Mouse (Mus musculus): Measurements from ENCODE around the gene Abi3bp. TPM values are rescaled to one million over a fixed set of nuclear protein-coding genes. Genes with fewer than 3 reads are reported as not detected.

Abi3bp gene
- polyA plus RNA-seq, 1 experiment from 2014 or later, result 3.0 TPM

- DNase-seq (ENCODE audit: low spot score), result peak; percentile 15
- 56% methylated on average over 6 of the region's 6 CpGs for WGBS
- Histone ChIP-seq H3K9me3 (replicated peaks; ENCODE audit: low read length) (no peaks in the 10 kb centered on the region), H3K4me1 (replicated peaks; ENCODE audit: insufficient read depth, low read length) (0 out of 2 replicates have a peak, but pooled peaks cover 3% of the 10 kb centered on the region), H3K9ac (ENCODE audit: low read depth, low read length) (no peak overlapping the region), H3K4me3 (replicated peaks; ENCODE audit: low read depth, low read length) (no peak overlapping the region), H3K4me2 (ENCODE audit: low read length) (no peak overlapping the region), H3K27ac (no peak overlapping the region), H3K36me3 (ENCODE audit: insufficient read depth, low read length) (no peaks in the 10 kb centered on the region), H3K27me3 (ENCODE audit: insufficient read depth, low read length) (no peaks in the 10 kb centered on the region)
- no peak for ATAC-seq (replicated peaks; ENCODE audit: low FRiP score, low read depth)
- TF ChIP-seq CTCF (IDR thresholded peaks at IDR 0.05; ENCODE audit: low read depth), result no peak
Observed at GRCm38 (mm10) chr16:56501101-56501500, 23.4 kb downstream of the Abi3bp start.

DNA sequence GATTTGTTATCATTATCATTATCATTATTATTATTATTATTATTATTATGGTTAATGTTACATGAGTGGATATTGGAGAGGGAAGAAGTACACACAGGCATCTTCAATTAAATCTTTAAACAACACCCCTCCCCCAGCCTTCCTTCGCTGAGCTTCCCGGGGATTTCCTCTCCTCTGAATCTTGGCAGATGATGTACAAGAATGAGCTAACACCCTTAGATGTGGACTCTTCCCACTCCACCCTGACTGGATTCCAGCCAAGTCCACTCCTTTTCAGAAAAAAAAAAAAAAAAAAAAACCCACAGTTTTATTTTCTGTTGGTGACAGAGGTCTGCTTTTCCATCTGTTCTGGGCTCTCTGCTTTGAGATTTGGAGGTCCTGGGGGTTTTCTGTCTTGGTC is 23.8 kb downstream of the Abi3bp start:
- ATAC-seq (replicated peaks; ENCODE audit: low FRiP score, low read depth) (no peak), DNase-seq (ENCODE audit: low spot score) (peak; percentile 75)
- H3K4me3 ChIP-seq (replicated peaks; ENCODE audit: low read depth, low read length), result no peak overlapping the region
- no peaks in the 10 kb centered on the region for H3K27me3 ChIP-seq (ENCODE audit: insufficient read depth, low read length)
- WGBS, result 48% methylated on average over 2 of the region's 2 CpGs
- no peak overlapping the region for H3K4me2 ChIP-seq (ENCODE audit: low read length)
- no peak for TF ChIP-seq CTCF (IDR thresholded peaks at IDR 0.05; ENCODE audit: low read depth)
- H3K9ac ChIP-seq (ENCODE audit: low read depth, low read length), result no peak overlapping the region
- no peaks in the 10 kb centered on the region for H3K9me3 ChIP-seq (replicated peaks; ENCODE audit: low read length)
- no peaks in the 10 kb centered on the region for H3K36me3 ChIP-seq (ENCODE audit: insufficient read depth, low read length)
- no peak overlapping the region for H3K27ac ChIP-seq
- H3K4me1 ChIP-seq (replicated peaks; ENCODE audit: insufficient read depth, low read length), result 0 out of 2 replicates have a peak, but pooled peaks cover 3% of the 10 kb centered on the region

DNA sequence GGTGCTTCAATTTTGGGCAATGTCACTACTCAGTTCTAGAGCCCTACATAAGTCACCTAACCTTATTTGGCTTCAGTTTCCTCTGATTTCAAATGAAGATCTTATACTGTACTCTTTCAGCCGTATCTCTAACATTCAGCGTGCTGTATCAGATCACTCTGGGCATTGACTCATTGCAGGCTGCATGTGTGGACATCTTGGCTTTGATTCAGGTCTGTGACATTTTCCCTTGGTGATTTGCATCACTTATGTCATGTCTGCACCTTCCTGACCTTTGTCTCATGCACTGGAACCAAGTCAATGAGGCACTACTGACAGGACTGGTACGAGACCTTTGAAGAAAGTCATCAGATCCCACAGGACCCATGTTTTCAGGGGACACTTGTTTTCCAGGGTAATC is 24.5 kb downstream of the Abi3bp start:
- H3K27ac ChIP-seq, result no peak overlapping the region
- TF ChIP-seq CTCF (IDR thresholded peaks at IDR 0.05; ENCODE audit: low read depth), result no peak
- DNase-seq (ENCODE audit: low spot score) (no peak), ATAC-seq (replicated peaks; ENCODE audit: low FRiP score, low read depth) (no peak)
- H3K9ac ChIP-seq (ENCODE audit: low read depth, low read length), result no peak overlapping the region
- H3K27me3 ChIP-seq (ENCODE audit: insufficient read depth, low read length), result no peaks in the 10 kb centered on the region
- 45% methylated on average over 3 of the region's 3 CpGs for WGBS
- H3K4me1 ChIP-seq (replicated peaks; ENCODE audit: insufficient read depth, low read length), result 0 out of 2 replicates have a peak, but pooled peaks cover 3% of the 10 kb centered on the region
- no peaks in the 10 kb centered on the region for H3K36me3 ChIP-seq (ENCODE audit: insufficient read depth, low read length)
- H3K4me2 ChIP-seq (ENCODE audit: low read length), result no peak overlapping the region
- H3K9me3 ChIP-seq (replicated peaks; ENCODE audit: low read length), result no peaks in the 10 kb centered on the region
- H3K4me3 ChIP-seq (replicated peaks; ENCODE audit: low read depth, low read length), result no peak overlapping the region

- H3K36me3 ChIP-seq (ENCODE audit: insufficient read depth, low read length), result no peaks in the 10 kb centered on the region
- DNase-seq (ENCODE audit: low spot score) (no peak), ATAC-seq (replicated peaks; ENCODE audit: low FRiP score, low read depth) (no peak)
- H3K4me3 ChIP-seq (replicated peaks; ENCODE audit: low read depth, low read length), result no peak overlapping the region
- 84% methylated on average over 2 of the region's 2 CpGs for WGBS
- no peak for TF ChIP-seq CTCF (IDR thresholded peaks at IDR 0.05; ENCODE audit: low read depth)
- no peaks in the 10 kb centered on the region for H3K9me3 ChIP-seq (replicated peaks; ENCODE audit: low read length)
- 0 out of 2 replicates have a peak, but pooled peaks cover 3% of the 10 kb centered on the region for H3K4me1 ChIP-seq (replicated peaks; ENCODE audit: insufficient read depth, low read length)
- H3K27me3 ChIP-seq (ENCODE audit: insufficient read depth, low read length), result no peaks in the 10 kb centered on the region
- H3K9ac ChIP-seq (ENCODE audit: low read depth, low read length), result no peak overlapping the region
- H3K4me2 ChIP-seq (ENCODE audit: low read length), result no peak overlapping the region
- no peak overlapping the region for H3K27ac ChIP-seq
Observed at GRCm38 (mm10) chr16:56503941-56504340, 26.3 kb downstream of the Abi3bp start.

DNA sequence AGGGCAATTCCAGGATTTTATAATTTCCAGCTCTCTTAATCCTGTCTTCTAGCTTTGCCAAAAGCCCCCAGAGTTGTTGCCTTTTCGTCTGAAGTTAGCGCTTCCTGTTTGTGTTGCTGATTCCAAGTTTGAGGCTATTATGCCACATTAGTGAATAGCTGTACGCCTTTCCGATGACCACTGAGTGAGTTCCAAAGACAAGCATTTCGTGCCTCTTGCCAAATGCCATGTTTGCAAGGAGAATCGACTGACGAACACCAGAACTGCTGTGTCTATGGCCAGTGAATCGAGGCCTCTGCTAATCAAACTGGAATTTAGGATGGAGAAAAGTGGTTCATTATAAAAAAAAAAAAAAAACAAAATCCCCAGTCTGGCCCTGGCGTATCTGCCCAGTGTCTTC is 40.3 kb downstream of the Abi3bp start:
- no peak for ATAC-seq (replicated peaks; ENCODE audit: low FRiP score, low read depth)
- Histone ChIP-seq H3K4me1 (replicated peaks; ENCODE audit: insufficient read depth, low read length) (no peaks in the 10 kb centered on the region), H3K9ac (ENCODE audit: low read depth, low read length) (no peak overlapping the region), H3K9me3 (replicated peaks; ENCODE audit: low read length) (no peaks in the 10 kb centered on the region), H3K4me2 (ENCODE audit: low read length) (no peak overlapping the region), H3K4me3 (replicated peaks; ENCODE audit: low read depth, low read length) (no peak overlapping the region), H3K27me3 (ENCODE audit: insufficient read depth, low read length) (no peaks in the 10 kb centered on the region), H3K27ac (no peak overlapping the region), H3K36me3 (ENCODE audit: insufficient read depth, low read length) (no peaks in the 10 kb centered on the region)
- TF ChIP-seq CTCF (IDR thresholded peaks at IDR 0.05; ENCODE audit: low read depth), result no peak
- DNase-seq (ENCODE audit: low spot score), result no peak
- 85% methylated on average over 9 of the region's 9 CpGs for WGBS

DNA sequence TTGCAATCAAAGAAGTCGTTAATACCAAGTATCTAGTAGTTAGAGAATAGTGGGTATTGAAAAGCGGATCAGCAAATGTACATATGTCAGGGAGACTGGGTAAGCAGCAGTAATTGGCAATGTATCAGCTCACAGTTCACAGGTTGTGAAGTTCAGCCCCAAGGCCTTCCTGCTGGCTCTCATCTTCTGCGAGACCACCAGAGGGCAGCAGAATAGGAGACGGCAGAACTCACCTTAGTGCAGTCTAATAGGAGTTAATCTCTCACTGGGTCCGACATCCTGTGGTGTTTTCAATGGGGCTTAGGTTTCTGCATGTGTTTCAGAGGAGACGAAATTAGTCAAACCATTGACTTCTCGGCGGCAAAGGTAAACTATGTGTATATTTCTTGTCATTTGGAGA is 46.7 kb downstream of the Abi3bp start:
- no peak overlapping the region for H3K4me2 ChIP-seq (ENCODE audit: low read length)
- TF ChIP-seq CTCF (IDR thresholded peaks at IDR 0.05; ENCODE audit: low read depth), result peak; percentile 65
- no peaks in the 10 kb centered on the region for H3K9me3 ChIP-seq (replicated peaks; ENCODE audit: low read length)
- ATAC-seq (replicated peaks; ENCODE audit: low FRiP score, low read depth) (no peak), DNase-seq (ENCODE audit: low spot score) (peak; percentile 16)
- no peak overlapping the region for H3K4me3 ChIP-seq (replicated peaks; ENCODE audit: low read depth, low read length)
- no peaks in the 10 kb centered on the region for H3K27me3 ChIP-seq (ENCODE audit: insufficient read depth, low read length)
- no peak overlapping the region for H3K27ac ChIP-seq
- no peak overlapping the region for H3K9ac ChIP-seq (ENCODE audit: low read depth, low read length)
- no peaks in the 10 kb centered on the region for H3K4me1 ChIP-seq (replicated peaks; ENCODE audit: insufficient read depth, low read length)
- no peaks in the 10 kb centered on the region for H3K36me3 ChIP-seq (ENCODE audit: insufficient read depth, low read length)
- 44% methylated on average over 8 of the region's 8 CpGs for WGBS

DNA sequence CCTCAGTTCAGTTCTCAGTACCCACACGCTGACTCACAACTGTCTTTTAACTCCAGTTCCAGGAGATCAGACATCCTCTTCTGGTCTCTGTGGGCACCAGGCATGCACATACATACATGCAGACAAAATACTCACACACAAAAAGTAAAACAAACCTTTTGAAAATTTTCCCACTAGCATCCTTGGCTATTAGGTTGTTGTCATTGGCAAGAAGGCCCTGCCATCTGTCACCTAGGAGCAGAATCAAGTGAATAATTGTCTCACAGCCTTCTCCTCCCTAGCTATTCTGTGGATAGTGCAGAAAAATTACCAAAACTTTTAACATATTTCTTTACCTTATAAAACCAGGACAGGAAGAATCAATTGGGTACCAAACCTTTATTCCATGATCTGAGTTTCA is 48.8 kb downstream of the Abi3bp start:
- no peak for TF ChIP-seq CTCF (IDR thresholded peaks at IDR 0.05; ENCODE audit: low read depth)
- WGBS, result 100% methylated on average over 1 of the region's 1 CpGs
- H3K4me2 ChIP-seq (ENCODE audit: low read length), result no peak overlapping the region
- H3K9ac ChIP-seq (ENCODE audit: low read depth, low read length), result no peak overlapping the region
- no peak overlapping the region for H3K27ac ChIP-seq
- ATAC-seq (replicated peaks; ENCODE audit: low FRiP score, low read depth), result no peak
- no peak for DNase-seq (ENCODE audit: low spot score)
- no peak overlapping the region for H3K4me3 ChIP-seq (replicated peaks; ENCODE audit: low read depth, low read length)
- no peaks in the 10 kb centered on the region for H3K27me3 ChIP-seq (ENCODE audit: insufficient read depth, low read length)
- no peaks in the 10 kb centered on the region for H3K36me3 ChIP-seq (ENCODE audit: insufficient read depth, low read length)
- H3K9me3 ChIP-seq (replicated peaks; ENCODE audit: low read length), result no peaks in the 10 kb centered on the region
- no peaks in the 10 kb centered on the region for H3K4me1 ChIP-seq (replicated peaks; ENCODE audit: insufficient read depth, low read length)
